Mouse (Mus musculus) heart, postnatal 4 days (tissue): ENCODE results near the gene Fyn. TPM values are rescaled to one million over a fixed set of nuclear protein-coding genes. Genes with fewer than 3 reads are reported as not detected.

Experiments used
- DNase-seq: peaks from one replicate; pipeline ENCODE4 v3.0.0; 2021
- total RNA-seq, 2 experiments: library from RNA; stranded (reverse); gene quantifications; 2 replicates each; pipeline ENCODE4 v1.2.3; 2021

Gene Fyn
- total RNA-seq, 2 experiments from 2014 or later = 51.2 to 53.0 TPM

DNA sequence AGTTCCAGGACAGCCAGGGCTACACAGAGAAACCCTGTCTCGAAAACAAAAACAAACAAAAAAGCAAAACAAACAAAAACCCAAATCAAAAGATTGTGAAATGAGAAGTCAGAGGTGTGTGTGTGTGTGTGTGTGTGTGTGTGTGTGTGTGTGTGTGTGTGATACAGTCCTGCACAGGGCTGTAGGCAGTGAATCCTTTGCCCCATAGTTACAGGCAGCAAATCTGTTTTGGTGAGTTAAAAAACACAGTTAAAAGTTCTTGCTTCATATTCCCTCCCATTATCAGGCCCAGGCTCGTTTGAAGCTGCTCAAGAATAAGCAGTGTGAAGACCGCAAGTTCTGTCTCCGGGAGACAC, 244.0 kb downstream of the Fyn start, which contains the start of gene Traf3ip2:
Gene Traf3ip2, plus strand, starts transcription at position 302 of the 356 bp plus-strand sequence.
- no peak for DNase-seq

DNA sequence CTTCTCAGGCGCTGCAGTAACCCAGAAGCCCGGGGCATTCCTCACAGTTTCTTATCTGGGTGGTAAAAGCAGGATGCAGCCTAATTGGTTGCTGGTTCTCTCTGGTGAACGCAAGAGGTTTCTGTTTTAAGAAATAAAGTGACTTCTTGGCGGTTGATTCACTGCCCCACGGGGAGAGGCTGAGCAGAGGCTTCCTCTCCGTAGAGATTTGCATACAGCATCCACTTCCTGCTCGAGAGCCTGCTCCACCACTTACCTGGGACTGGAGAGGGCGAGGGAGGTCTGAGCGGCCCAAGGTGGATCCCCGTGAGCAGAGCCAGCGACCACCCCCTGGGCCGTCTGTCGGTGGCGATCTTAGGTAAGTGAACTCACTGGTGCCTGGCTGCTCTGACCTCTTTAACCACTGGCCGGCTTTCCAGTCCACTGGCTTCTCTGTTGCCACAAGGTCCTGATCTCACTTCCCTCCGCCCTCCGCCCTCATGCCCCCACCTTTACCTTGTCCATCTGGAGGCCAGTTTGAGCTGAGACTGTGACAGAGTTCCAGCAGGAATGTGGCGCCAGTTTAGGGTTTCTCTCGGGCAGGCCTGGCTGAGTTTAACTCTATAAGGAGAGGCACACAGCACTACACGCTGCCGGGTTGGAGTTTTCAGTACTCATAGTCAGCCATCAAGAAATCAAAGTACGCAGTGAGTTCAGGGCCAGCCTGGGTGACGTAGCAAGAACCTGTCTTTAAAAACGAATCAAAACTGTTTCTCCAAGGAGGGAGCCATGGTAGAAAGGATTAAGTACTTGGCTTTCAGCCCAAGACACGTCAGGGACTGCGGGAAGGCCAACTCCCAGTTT, 244.6 kb downstream of the Fyn start:
- DNase-seq = peak; percentile 70

DNA sequence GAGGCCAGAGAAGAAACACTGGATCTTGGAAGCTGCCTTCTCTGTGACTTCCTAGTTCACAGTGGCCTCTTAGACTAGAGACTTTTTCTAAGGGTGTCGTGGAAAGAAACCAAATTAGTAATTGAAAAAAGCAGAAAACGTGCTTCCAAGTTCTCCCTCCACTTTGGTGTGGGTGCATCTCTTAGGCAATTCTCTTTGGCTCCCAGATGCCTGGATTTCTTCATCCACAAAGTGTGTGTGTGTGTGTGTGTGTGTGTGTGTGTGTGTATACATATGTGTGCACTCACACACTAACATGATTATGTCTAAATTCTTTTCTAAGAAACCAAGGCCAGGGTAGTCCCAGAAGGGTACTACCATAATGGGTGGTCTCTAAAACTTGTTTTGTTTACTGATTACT, 245.3 kb downstream of the Fyn start:
- no peak for DNase-seq

DNA sequence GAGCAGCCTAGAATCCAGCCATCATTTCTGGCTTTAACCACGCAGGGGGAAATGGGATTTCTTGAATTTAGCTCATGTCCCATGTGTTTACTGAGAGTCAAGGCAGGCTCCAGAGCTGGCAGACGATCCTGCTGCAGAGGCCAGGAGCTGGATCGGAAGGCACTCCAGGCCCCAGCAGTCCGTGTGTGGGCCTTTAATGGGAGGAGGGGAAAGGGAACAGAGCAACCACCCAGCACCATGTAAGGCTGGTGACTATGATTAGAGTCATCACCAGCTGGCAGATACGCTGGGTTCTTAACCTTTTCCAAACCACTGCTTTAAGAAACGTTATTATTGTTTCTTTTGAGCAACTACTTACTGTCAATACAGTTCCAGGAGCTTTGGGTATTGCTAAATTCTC, 246.0 kb downstream of the Fyn start:
- peak; percentile 79 for DNase-seq

Other genes starting within 250 kb of the Fyn start
- gene Fam229b, start 234.9 kb upstream of the Fyn start, total RNA-seq = 1 to 10 TPM; 3.6 to 4.8 TPM
- 1 to 10 TPM; 3.7 to 4.4 TPM for gene Tube1, start 234.9 kb upstream of the Fyn start, total RNA-seq
- not detected for gene Ccn6, start 205.1 kb upstream of the Fyn start, total RNA-seq
- 1 to 10 TPM; 7.1 to 7.3 TPM for gene Traf3ip2, start 244.1 kb downstream of the Fyn start, total RNA-seq